Mouse (Mus musculus) lung, adult 18-20 months (tissue): ENCODE measurements around the gene Ddc.

Source experiments
- DNase-seq, 2 experiments: peaks; one replicate each; pipeline ENCODE4 v3.0.0; 2022; ENCODE audit warnings: mixed read lengths in 2 of 2

Ddc gene

DNA sequence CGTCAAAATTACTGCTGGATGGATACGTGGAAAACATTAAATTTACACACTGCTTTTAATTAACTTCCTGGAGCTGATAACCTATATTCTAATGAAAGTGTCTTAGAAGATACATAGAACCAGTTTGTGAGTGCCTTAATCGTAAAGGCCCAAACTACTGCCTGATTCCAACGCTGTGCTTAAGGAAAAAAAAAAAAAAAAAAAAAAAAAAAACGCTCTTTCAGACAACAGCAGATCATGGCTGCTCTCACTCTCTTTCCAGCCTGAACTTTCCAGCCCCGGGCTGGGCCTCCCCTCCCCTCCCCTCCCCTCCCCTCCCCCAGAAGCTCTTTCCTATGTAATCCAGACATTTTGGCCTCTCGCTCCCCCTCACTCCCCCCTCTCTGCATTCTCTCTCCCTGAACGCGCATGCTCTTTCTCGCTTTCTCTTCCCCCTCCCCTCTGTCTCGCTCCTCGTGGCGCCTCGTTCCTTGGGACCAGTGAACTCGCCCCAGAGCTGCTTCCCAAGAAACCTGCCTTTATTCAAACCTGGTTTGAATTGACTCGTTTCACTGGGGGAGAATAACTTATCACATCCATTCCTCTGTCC, 76.5 kb downstream of the Ddc start:
- no peak for DNase-seq

DNA sequence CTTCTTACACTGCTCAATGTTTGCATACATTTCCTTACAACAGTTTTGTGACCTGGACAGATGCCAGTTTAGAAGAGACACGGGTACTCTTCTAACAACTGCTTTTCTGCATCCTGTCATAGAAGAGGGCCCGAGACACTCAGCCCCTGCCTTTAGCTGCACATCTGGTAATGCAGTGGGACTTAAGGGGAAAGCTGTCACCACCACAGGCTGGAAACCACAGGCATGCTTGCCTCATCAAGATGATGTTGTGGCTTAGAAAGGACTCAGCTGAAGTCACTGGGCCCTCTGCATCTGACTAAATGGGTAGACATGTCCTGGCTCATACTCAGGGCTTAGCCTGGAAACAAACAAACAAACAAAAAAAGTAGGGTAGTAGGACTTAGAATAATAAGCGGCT, 77.2 kb downstream of the Ddc start:
- DNase-seq: no peak

- peak; percentile 55 to 80 for DNase-seq
Observed at GRCm38 (mm10) chr11:11820251-11820650, 77.7 kb downstream of the Ddc start.

- DNase-seq: no peak
Observed at GRCm38 (mm10) chr11:11819206-11819605, 78.7 kb downstream of the Ddc start.

DNA sequence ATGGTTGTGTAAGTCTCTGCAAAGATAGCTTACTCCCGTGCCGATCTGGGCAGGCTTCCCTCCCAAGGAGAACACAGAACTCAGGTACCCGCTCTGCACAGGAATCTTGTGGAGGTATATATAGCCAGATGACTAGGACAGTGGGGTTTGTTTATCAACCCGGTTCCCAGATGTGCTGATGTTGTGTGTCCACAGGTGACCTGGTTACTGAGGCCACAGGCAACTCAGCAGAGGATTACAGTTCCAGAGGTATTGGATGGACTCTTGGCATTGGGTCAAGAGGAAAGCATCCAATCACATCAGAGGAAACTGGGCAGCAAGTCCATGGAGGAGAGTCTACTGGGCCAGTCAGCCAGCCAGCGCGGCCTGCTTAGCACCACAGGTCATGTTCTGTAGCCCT, 79.1 kb downstream of the Ddc start:
- no peak for DNase-seq

GRCm38 (mm10) chr11:11815737-11816136, 82.2 kb downstream of the Ddc start:
- DNase-seq: no peak

DNA sequence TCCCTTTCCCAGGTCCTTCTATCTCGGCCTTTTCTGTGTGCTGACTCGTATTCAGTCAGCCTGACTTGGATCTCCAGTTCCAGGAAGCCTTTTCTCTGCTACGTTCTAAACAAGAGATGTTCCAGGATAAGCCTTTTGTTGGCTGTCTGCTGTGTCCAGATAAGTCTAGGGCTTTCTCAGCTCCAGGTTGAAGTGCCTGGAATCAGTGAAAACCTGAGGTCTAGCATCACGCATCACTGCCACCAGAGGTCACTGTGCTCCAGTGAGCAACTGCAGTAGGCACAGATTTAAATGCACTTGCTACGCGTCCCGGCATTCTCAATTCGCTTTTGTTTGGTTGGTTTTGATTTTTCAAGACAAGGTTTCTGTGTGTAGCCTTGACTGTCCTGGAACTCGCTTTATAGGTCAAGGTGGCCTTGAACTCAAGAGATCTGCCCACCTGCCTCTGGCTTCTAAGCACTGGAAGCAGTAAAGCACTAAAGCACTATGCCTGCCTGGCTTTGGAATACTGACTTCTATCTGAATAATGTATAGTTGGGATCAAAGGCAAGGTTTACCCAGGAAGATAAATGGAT, 86.0 kb downstream of the Ddc start:
- peak; percentile 62 to 70 for DNase-seq

- DNase-seq: no peak
Observed at GRCm38 (mm10) chr11:11809404-11810175, 88.4 kb downstream of the Ddc start.

DNA sequence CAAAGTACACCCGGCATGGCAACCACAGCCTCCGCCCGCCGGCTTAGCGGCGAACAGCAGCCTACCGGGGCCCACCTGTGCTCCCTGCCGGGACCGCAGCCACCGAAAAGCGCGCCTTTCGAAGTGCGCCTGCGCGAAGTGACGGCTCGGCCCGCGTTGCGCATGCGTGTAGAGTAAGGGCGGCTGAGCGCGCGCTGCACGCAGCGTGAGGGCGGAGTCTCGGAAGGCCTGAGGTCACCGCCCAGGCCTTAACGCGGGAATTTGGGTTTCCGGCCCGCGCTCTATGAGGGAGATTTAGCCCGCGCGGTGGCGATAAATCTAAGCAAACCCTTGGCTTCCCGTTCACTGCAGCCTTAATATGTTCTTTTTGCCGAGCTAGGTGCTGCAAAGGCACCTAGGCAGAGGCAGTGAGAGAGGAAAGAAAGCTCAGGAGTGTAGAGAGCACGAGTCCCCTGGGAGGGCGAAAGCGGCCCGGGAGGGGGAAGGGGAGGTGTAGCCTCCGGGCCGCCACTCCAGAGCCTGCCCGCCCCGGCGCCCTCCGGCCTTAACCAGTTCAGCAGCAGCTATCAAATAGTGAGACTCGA, 89.0 kb downstream of the Ddc start, which contains the start of gene Fignl1:
Gene Fignl1, minus strand, starts transcription at position 143 of the 584 bp plus-strand sequence.
- DNase-seq: peak; percentile 94 to 96

- no peak for DNase-seq
Observed at GRCm38 (mm10) chr11:11808035-11808819, 89.7 kb downstream of the Ddc start.

- DNase-seq: no peak
Observed at GRCm38 (mm10) chr11:11805951-11806350, 92.0 kb downstream of the Ddc start.

GRCm38 (mm10) chr11:11804421-11804820, 93.5 kb downstream of the Ddc start:
- no peak for DNase-seq

GRCm38 (mm10) chr11:11801067-11801466, 96.9 kb downstream of the Ddc start:
- DNase-seq: no peak

GRCm38 (mm10) chr11:11800304-11800703, 97.6 kb downstream of the Ddc start:
- DNase-seq: no peak

- no peak for DNase-seq
Observed at GRCm38 (mm10) chr11:11798690-11799089, 99.3 kb downstream of the Ddc start.

- no peak for DNase-seq
Observed at GRCm38 (mm10) chr11:11794626-11795025, 103.3 kb downstream of the Ddc start.

- peak; percentile 76 to 78 for DNase-seq
Observed at GRCm38 (mm10) chr11:11788521-11788974, 109.4 kb downstream of the Ddc start.

DNA sequence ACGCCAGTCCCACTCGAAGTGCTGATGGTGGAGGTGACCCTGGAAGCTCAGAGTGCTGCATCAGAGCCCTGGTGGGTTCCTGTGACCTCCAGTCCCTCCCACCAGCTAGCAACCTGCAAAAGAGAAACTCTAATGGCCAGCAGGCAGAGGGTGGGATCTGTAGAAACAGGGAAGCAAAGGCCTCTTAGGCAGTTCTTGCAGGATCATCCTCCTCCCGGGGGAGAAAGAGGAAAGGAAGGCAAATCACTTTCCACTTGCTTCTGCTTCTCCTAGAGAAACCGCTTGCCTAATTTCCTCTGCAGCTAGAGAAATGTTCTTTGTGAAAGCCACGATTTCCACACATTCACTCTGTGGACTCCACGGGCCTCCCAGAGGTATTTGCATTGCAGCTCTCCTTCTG, 112.5 kb downstream of the Ddc start:
- no peak for DNase-seq

DNA sequence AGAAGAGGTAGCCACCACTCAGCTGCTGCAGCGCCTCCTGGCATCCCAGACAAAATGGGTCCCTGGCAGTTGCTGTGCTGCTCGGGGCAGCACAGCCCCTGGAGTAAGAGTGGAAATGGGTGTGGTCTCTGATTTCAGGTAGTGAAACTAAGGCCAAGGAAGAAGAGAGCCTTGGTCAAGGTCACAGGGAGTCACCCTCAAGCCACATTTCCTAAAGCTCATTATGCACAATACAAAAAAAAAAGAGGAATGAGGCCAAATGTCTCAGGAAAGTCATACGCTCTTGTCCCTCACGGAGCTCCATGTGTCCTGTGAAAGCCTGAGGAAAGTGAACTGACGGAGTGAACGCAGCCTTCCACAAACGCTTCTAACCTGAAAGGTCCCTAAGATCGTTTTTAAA, 116.2 kb downstream of the Ddc start:
- no peak for DNase-seq

DNA sequence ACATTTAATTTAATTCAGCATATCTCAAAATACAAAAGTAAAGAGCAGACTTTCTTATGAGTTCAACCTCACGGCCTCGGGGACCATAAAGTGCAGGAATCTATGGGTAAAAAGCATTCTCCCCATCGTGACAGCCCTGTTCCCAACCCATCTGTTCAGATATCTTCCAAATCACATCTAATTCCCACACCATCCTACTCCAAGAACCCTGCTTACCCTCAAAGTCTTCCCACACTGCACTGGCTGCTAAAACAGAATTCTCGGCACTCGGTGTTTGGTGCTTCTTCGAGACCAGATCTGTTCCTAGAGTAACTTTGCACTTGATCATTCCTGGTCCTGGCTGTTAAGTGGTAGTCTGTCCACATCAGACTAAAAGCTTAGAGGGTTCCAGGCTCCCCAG, 119.6 kb downstream of the Ddc start:
- no peak for DNase-seq

GRCm38 (mm10) chr11:11777796-11778195, 120.1 kb downstream of the Ddc start:
- DNase-seq: no peak

- DNase-seq: no peak
Observed at GRCm38 (mm10) chr11:11777246-11777645, 120.7 kb downstream of the Ddc start.

- no peak for DNase-seq
Observed at GRCm38 (mm10) chr11:11776822-11777174, 121.1 kb downstream of the Ddc start.
